In genomic region chr1:168426900-168427299, GRCm38 (mm10) we compare ENCODE assay signal across 11 mouse cellular contexts. TPM values are rescaled to one million over a fixed set of nuclear protein-coding genes. Genes with fewer than 3 reads are reported as not detected.
A peak's percentile ranks its signal among the peaks of the same experiment; 100 is the strongest.
DNase-seq lines count a peak whose midpoint lies in the region; ATAC-seq lines count a peak whose summit lies in the region.
"Had no signal": no experiment of that assay in that cellular context is flagged by ENCODE, and none has a peak within 500 bp of the region (broad histone marks: within the 10 kb centered on the region; RNA-seq: fewer than 3 reads in every experiment).

No protein-coding gene starts in this region.

- H3K27ac ChIP-seq in kidney, embryonic 15.5 days, result peak overlapping the region; percentile 81
- no peak overlapping the region for H3K27ac ChIP-seq in embryonic facial prominence, embryonic 14.5 days (replicated peaks; ENCODE audit: low read depth, low read length)
- peak overlapping the region; percentile 73 for H3K27ac ChIP-seq in hindbrain, embryonic 13.5 days
- H3K27ac ChIP-seq in midbrain, embryonic 15.5 days, result peak overlapping the region; percentile 80

- H3K27me3 ChIP-seq in kidney, embryonic 15.5 days, result no peaks in the 10 kb centered on the region
- H3K27me3 ChIP-seq in embryonic facial prominence, embryonic 14.5 days (replicated peaks; ENCODE audit: control insufficient read depth, insufficient read depth, low read length), result no peaks in the 10 kb centered on the region
- H3K27me3 ChIP-seq in hindbrain, embryonic 13.5 days, result no peaks in the 10 kb centered on the region
- H3K27me3 ChIP-seq in midbrain, embryonic 15.5 days (replicated peaks), result no peaks in the 10 kb centered on the region

- H3K9ac ChIP-seq in kidney, embryonic 15.5 days, result peak overlapping the region; percentile 97
- H3K9ac ChIP-seq in embryonic facial prominence, embryonic 14.5 days (ENCODE audit: low read depth, low read length), result peak overlapping the region; percentile 97
- peak overlapping the region; percentile 77 for H3K9ac ChIP-seq in hindbrain, embryonic 13.5 days
- peak overlapping the region; percentile 51 for H3K9ac ChIP-seq in midbrain, embryonic 15.5 days

- H3K4me3 ChIP-seq in kidney, embryonic 15.5 days (replicated peaks), result peak overlapping the region; percentile 88
- H3K4me3 ChIP-seq in embryonic facial prominence, embryonic 14.5 days (ENCODE audit: low read depth, low read length), result peak overlapping the region; percentile 80
- peak overlapping the region; percentile 86 for H3K4me3 ChIP-seq in hindbrain, embryonic 13.5 days
- H3K4me3 ChIP-seq in midbrain, embryonic 15.5 days, result peak overlapping the region; percentile 83

- WGBS in kidney, embryonic 15.5 days, result 15% methylated on average over 9 of the region's 9 CpGs
- 55% methylated on average over 9 of the region's 9 CpGs for WGBS in embryonic facial prominence, embryonic 14.5 days
- WGBS in hindbrain, embryonic 13.5 days, result 26% methylated on average over 9 of the region's 9 CpGs
- WGBS in midbrain, embryonic 15.5 days, result 38% methylated on average over 9 of the region's 9 CpGs

- peaks cover 49% of the 10 kb centered on the region for H3K4me1 ChIP-seq in kidney, embryonic 15.5 days
- peaks cover 55% of the 10 kb centered on the region for H3K4me1 ChIP-seq in embryonic facial prominence, embryonic 14.5 days (ENCODE audit: control insufficient read depth, insufficient read depth, low read length)
- peaks cover 61% of the 10 kb centered on the region for H3K4me1 ChIP-seq in hindbrain, embryonic 13.5 days (replicated peaks)
- peaks cover 49% of the 10 kb centered on the region for H3K4me1 ChIP-seq in midbrain, embryonic 15.5 days

- H3K9me3 ChIP-seq in kidney, embryonic 15.5 days (replicated peaks), result no peaks in the 10 kb centered on the region
- no peaks in the 10 kb centered on the region for H3K9me3 ChIP-seq in embryonic facial prominence, embryonic 14.5 days (ENCODE audit: control insufficient read depth, low read length)
- H3K9me3 ChIP-seq in hindbrain, embryonic 13.5 days, result no peaks in the 10 kb centered on the region
- H3K9me3 ChIP-seq in midbrain, embryonic 15.5 days, result no peaks in the 10 kb centered on the region

- peaks cover 8% of the 10 kb centered on the region for H3K36me3 ChIP-seq in kidney, embryonic 15.5 days
- H3K36me3 ChIP-seq in embryonic facial prominence, embryonic 14.5 days (ENCODE audit: control insufficient read depth, insufficient read depth, low read length), result peaks cover 8% of the 10 kb centered on the region; the same call in 1 of the 2 replicates
- H3K36me3 ChIP-seq in hindbrain, embryonic 13.5 days, result peaks cover 5% of the 10 kb centered on the region
- H3K36me3 ChIP-seq in midbrain, embryonic 15.5 days (replicated peaks), result no peaks in the 10 kb centered on the region

- H3K4me2 ChIP-seq in kidney, embryonic 15.5 days, result peak overlapping the region; percentile 62
- H3K4me2 ChIP-seq in embryonic facial prominence, embryonic 14.5 days (ENCODE audit: low read depth, low read length), result peak overlapping the region; percentile 80
- H3K4me2 ChIP-seq in hindbrain, embryonic 13.5 days, result peak overlapping the region; percentile 69
- peak overlapping the region; percentile 55 for H3K4me2 ChIP-seq in midbrain, embryonic 15.5 days

- no peak for ATAC-seq in kidney, embryonic 15.5 days (replicated peaks; ENCODE audit: low FRiP score)
- ATAC-seq in embryonic facial prominence, embryonic 14.5 days (ENCODE audit: low read depth), result no peak
- no peak for ATAC-seq in hindbrain, embryonic 13.5 days (ENCODE audit: low FRiP score)
- ATAC-seq in midbrain, embryonic 15.5 days (replicated peaks), result no peak
- no peak for ATAC-seq in monocyte, adult 5-6 weeks (replicated peaks; ENCODE audit: insufficient number of reproducible peaks, low FRiP score, low TSS enrichment, poor library complexity, severe bottlenecking)

- no peak for DNase-seq in kidney, postnatal 36 days
- no peak for DNase-seq in embryonic facial prominence, embryonic 14.5 days (ENCODE audit: low spot score)
- DNase-seq in ovary, adult 18-20 months (ENCODE audit: low spot score), result no peak
- no peak for DNase-seq in Muller cell, postnatal 12 days (ENCODE audit: inconsistent ontology term)
- DNase-seq: adrenal gland, postnatal 36 days; kidney, postnatal 14 days; thymus, postnatal 14 days had no signal

RNA-seq across cellular contexts. Expression of gene Pbx1, which starts 5.2 kb away (rescaled TPM):
- polyA plus RNA-seq in kidney, embryonic 15.5 days (2015; fragmentation: Nextera tagmentation; extraction: Ambion mirVana), result 81.9 and 84.5 TPM in 2 replicates
- polyA plus RNA-seq in embryonic facial prominence, embryonic 14.5 days (2014; fragmentation: Nextera tagmentation; extraction: Ambion mirVana), result 30.5 and 34.7 TPM in 2 replicates
- polyA plus RNA-seq in hindbrain, embryonic 13.5 days (2015; fragmentation: Nextera tagmentation; extraction: Ambion mirVana), result 53.6 and 54.9 TPM in 2 replicates
- polyA plus RNA-seq in midbrain, embryonic 15.5 days (2015; fragmentation: Nextera tagmentation; extraction: Ambion mirVana), result 83.0 and 88.2 TPM in 2 replicates
- total RNA-seq in monocyte, adult 5-6 weeks (2017), result 5.0 to 7.4 TPM (median 5.4 TPM) in 3 replicates
